Mouse (Mus musculus): ENCODE results near the gene Eefsec. TPM values are rescaled to one million over a fixed set of nuclear protein-coding genes. Genes with fewer than 3 reads are reported as not detected.

Gene Eefsec
- polyA plus RNA-seq, 1 experiment from 2014 or later, result 31.3 TPM

DNA sequence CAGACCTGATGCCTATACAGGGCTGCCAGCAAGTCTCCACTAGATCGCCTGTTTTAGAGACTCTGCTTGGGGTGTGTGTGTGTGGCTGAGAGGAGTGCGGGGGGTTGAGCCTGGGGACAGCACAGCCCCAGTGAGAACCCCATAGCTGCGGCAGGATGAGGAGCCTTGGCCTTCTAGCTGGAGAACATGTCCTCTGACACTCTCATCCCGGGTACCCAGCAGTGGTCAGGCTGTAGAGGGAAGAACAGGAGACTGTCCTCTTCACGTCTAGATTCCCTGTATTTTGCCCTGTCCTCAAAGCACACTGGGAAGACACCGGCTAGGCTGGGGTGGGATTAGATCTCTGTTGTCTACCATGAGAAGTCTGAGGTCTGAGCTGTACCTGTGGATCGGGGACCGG, 210.9 kb downstream of the Eefsec start:
- WGBS, result 20% methylated on average over 8 of the region's 8 CpGs
- no peak overlapping the region for H3K4me3 ChIP-seq
- H3K9ac ChIP-seq, result no peak overlapping the region
- H3K36me3 ChIP-seq (replicated peaks), result no peaks in the 10 kb centered on the region
- H3K27me3 ChIP-seq (replicated peaks), result 0 out of 2 replicates have a peak, but pooled peaks cover 3% of the 10 kb centered on the region
- no peak for ATAC-seq (replicated peaks)
- no peak overlapping the region for H3K4me2 ChIP-seq
- H3K9me3 ChIP-seq, result no peaks in the 10 kb centered on the region
- H3K27ac ChIP-seq, result no peak overlapping the region
- peaks cover 7% of the 10 kb centered on the region for H3K4me1 ChIP-seq

GRCm38 (mm10) chr6:88233996-88234395, 212.3 kb downstream of the Eefsec start:
- Histone ChIP-seq H3K4me2 (no peak overlapping the region), H3K27me3 (replicated peaks) (0 out of 2 replicates have a peak, but pooled peaks cover 3% of the 10 kb centered on the region), H3K4me1 (peaks cover 7% of the 10 kb centered on the region), H3K27ac (no peak overlapping the region), H3K36me3 (replicated peaks) (no peaks in the 10 kb centered on the region), H3K9me3 (no peaks in the 10 kb centered on the region), H3K9ac (no peak overlapping the region), H3K4me3 (no peak overlapping the region)
- WGBS, result 80% methylated on average over 8 of the region's 8 CpGs
- ATAC-seq (replicated peaks), result no peak

GRCm38 (mm10) chr6:88232221-88232620, 214.1 kb downstream of the Eefsec start:
- no peak for ATAC-seq (replicated peaks)
- Histone ChIP-seq H3K27me3 (replicated peaks) (0 out of 2 replicates have a peak, but pooled peaks cover 2% of the 10 kb centered on the region), H3K9me3 (no peaks in the 10 kb centered on the region), H3K9ac (no peak overlapping the region), H3K4me2 (no peak overlapping the region), H3K4me1 (peaks cover 7% of the 10 kb centered on the region), H3K36me3 (replicated peaks) (no peaks in the 10 kb centered on the region), H3K27ac (no peak overlapping the region), H3K4me3 (no peak overlapping the region)
- 52% methylated on average over 6 of the region's 6 CpGs for WGBS

DNA sequence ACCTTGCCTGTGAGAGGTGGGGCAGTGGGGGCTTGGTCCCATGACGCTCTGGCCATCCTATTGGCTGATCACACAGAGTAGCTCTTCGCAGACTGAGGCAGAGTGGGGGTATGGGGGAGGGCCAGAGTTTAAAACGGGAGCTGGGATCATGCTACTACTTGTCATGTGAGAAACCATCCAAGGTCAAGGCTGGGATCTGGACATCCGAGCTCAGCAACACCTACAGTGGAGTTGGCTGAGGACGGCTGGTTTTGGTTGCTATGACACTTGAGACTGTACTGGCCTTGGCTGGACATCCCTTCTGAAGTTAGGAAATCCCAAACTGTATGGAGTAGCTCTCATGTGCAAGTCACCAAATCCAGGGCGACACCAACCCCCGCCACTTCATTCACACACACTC, 214.5 kb downstream of the Eefsec start:
- ATAC-seq (replicated peaks), result no peak
- WGBS, result 83% methylated on average over 7 of the region's 7 CpGs
- no peak overlapping the region for H3K9ac ChIP-seq
- H3K4me3 ChIP-seq, result no peak overlapping the region
- H3K4me1 ChIP-seq, result peaks cover 7% of the 10 kb centered on the region
- no peaks in the 10 kb centered on the region for H3K27me3 ChIP-seq (replicated peaks)
- no peaks in the 10 kb centered on the region for H3K36me3 ChIP-seq (replicated peaks)
- H3K4me2 ChIP-seq, result no peak overlapping the region
- H3K27ac ChIP-seq, result no peak overlapping the region
- no peaks in the 10 kb centered on the region for H3K9me3 ChIP-seq

DNA sequence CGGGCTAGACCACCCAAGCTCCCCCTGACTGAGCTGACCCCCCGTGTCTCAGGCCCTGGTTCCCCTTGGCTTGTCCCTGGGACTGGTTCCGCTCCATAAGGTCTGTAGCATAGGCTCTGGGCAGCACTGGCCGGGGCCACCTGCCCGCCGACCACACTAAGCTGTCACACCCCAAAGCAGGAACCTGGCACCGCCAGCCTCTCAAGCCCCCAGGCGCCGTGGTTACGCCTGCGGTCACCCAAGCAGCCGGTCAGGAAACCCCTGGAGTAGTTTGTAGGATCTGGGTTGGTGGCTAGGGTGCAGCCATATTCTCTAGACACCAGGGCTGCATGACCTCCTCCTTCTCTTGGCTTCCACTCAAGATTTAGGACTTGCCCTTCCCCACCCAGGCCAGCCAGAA, 217.1 kb downstream of the Eefsec start:
- H3K27me3 ChIP-seq (replicated peaks), result no peaks in the 10 kb centered on the region
- H3K27ac ChIP-seq, result no peak overlapping the region
- ATAC-seq (replicated peaks), result no peak
- H3K4me3 ChIP-seq, result no peak overlapping the region
- WGBS, result 83% methylated on average over 12 of the region's 12 CpGs
- H3K4me1 ChIP-seq, result no peaks in the 10 kb centered on the region
- H3K36me3 ChIP-seq (replicated peaks), result no peaks in the 10 kb centered on the region
- no peak overlapping the region for H3K9ac ChIP-seq
- H3K9me3 ChIP-seq, result no peaks in the 10 kb centered on the region
- H3K4me2 ChIP-seq, result no peak overlapping the region

GRCm38 (mm10) chr6:88227537-88227936, 218.8 kb downstream of the Eefsec start:
- no peak overlapping the region for H3K4me2 ChIP-seq
- H3K4me1 ChIP-seq, result no peaks in the 10 kb centered on the region
- 65% methylated on average over 7 of the region's 7 CpGs for WGBS
- H3K4me3 ChIP-seq, result no peak overlapping the region
- no peak overlapping the region for H3K27ac ChIP-seq
- no peaks in the 10 kb centered on the region for H3K9me3 ChIP-seq
- no peak for ATAC-seq (replicated peaks)
- no peaks in the 10 kb centered on the region for H3K27me3 ChIP-seq (replicated peaks)
- no peak overlapping the region for H3K9ac ChIP-seq
- no peaks in the 10 kb centered on the region for H3K36me3 ChIP-seq (replicated peaks)

GRCm38 (mm10) chr6:88226570-88226994, 219.8 kb downstream of the Eefsec start:
- Histone ChIP-seq H3K27ac (no peak overlapping the region), H3K4me3 (no peak overlapping the region), H3K9ac (no peak overlapping the region), H3K9me3 (no peaks in the 10 kb centered on the region), H3K4me2 (no peak overlapping the region), H3K27me3 (replicated peaks) (no peaks in the 10 kb centered on the region), H3K4me1 (no peaks in the 10 kb centered on the region), H3K36me3 (replicated peaks) (no peaks in the 10 kb centered on the region)
- 11% methylated on average over 5 of the region's 5 CpGs for WGBS
- ATAC-seq (replicated peaks), result 0 out of 2 replicates have a peak, but pooled peaks have one; percentile 39

- H3K4me1 ChIP-seq, result no peaks in the 10 kb centered on the region
- H3K9ac ChIP-seq, result no peak within 1 kb of the TSS
- H3K4me2 ChIP-seq, result no peak within 1 kb of the TSS
- H3K27me3 ChIP-seq (replicated peaks), result no peaks in the 10 kb centered on the region
- WGBS, result 50% methylated on average over 10 of the region's 10 CpGs
- H3K9me3 ChIP-seq, result no peaks in the 10 kb centered on the region
- H3K4me3 ChIP-seq, result no peak within 1 kb of the TSS
- H3K27ac ChIP-seq, result no peak within 1 kb of the TSS
- H3K36me3 ChIP-seq (replicated peaks), result no peaks in the 10 kb centered on the region
- ATAC-seq (replicated peaks), result no peak
Measured at GRCm38 (mm10) chr6:88221968-88222367, 224.4 kb downstream of the Eefsec start, which contains the start of gene Dnajb8. Gene Dnajb8, plus strand, starts transcription at chr6:88222268.

DNA sequence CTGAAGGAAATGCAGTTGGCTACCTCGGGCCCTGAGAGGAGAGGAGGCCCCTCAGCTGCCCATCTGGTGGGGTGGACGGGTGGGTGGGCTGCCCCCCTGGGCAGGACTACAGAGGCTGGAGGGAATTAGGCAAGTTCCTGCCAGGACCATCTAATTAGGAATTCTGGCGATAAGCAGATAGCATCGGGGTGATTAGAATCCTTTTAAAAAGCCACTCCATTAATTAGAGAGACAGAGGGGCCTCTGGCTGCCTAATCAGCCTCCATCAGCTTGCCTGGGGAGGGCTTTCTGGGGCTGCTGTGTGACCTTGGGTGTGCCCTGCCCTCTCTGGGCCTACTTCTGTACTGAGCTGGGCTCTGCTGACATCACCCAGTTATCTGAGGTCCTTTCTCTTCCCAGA, 227.2 kb downstream of the Eefsec start:
- Histone ChIP-seq H3K27ac (no peak overlapping the region), H3K4me3 (no peak overlapping the region), H3K36me3 (replicated peaks) (no peaks in the 10 kb centered on the region), H3K4me2 (no peak overlapping the region), H3K4me1 (no peaks in the 10 kb centered on the region), H3K9me3 (no peaks in the 10 kb centered on the region), H3K9ac (no peak overlapping the region), H3K27me3 (replicated peaks) (no peaks in the 10 kb centered on the region)
- WGBS, result 15% methylated on average over 4 of the region's 4 CpGs
- no peak for ATAC-seq (replicated peaks)

- WGBS, result 83% methylated on average over 4 of the region's 4 CpGs
- Histone ChIP-seq H3K27me3 (replicated peaks) (no peaks in the 10 kb centered on the region), H3K4me3 (no peak overlapping the region), H3K4me1 (no peaks in the 10 kb centered on the region), H3K36me3 (replicated peaks) (no peaks in the 10 kb centered on the region), H3K27ac (no peak overlapping the region), H3K9ac (no peak overlapping the region), H3K9me3 (no peaks in the 10 kb centered on the region), H3K4me2 (no peak overlapping the region)
- ATAC-seq (replicated peaks), result no peak
Measured at GRCm38 (mm10) chr6:88216199-88216598, 230.1 kb downstream of the Eefsec start.

DNA sequence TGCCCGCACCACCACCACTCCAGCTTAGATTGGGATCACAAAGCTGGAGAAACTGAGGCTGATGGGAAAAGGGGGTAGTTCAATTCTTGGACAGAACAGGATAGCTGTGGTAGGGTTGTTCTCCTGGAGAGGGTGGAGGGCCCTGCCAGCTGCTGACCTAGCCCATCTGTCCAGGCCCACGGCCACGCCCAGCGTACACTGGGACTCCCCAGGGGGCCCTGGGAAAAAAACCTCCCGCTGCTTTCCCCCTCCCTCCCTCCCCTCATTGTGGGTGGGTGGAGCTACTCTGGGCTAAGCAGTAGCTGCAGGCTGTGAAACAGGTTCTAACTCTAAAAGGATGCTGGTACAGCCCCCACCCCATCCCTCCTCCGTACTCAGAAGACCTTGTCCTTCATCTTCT, 230.5 kb downstream of the Eefsec start:
- H3K9ac ChIP-seq, result no peak overlapping the region

GRCm38 (mm10) chr6:88210182-88210581, 236.2 kb downstream of the Eefsec start:
- WGBS, result 60% methylated on average over 3 of the region's 3 CpGs
- no peaks in the 10 kb centered on the region for H3K36me3 ChIP-seq (replicated peaks)
- no peak overlapping the region for H3K4me3 ChIP-seq
- H3K27ac ChIP-seq, result no peak overlapping the region
- no peaks in the 10 kb centered on the region for H3K4me1 ChIP-seq
- no peak overlapping the region for H3K4me2 ChIP-seq
- no peaks in the 10 kb centered on the region for H3K9me3 ChIP-seq
- ATAC-seq (replicated peaks), result no peak
- no peak overlapping the region for H3K9ac ChIP-seq
- H3K27me3 ChIP-seq (replicated peaks), result peaks cover 26% of the 10 kb centered on the region

More for the DNA sequence above, 230.5 kb downstream of the Eefsec start:
- H3K4me2 ChIP-seq, result no peak overlapping the region
- no peak overlapping the region for H3K4me3 ChIP-seq
- no peak overlapping the region for H3K27ac ChIP-seq
- no peak for ATAC-seq (replicated peaks)
- H3K4me1 ChIP-seq, result no peaks in the 10 kb centered on the region
- no peaks in the 10 kb centered on the region for H3K36me3 ChIP-seq (replicated peaks)
- H3K27me3 ChIP-seq (replicated peaks), result no peaks in the 10 kb centered on the region
- 40% methylated on average over 6 of the region's 6 CpGs for WGBS
- H3K9me3 ChIP-seq, result no peaks in the 10 kb centered on the region

GRCm38 (mm10) chr6:88209453-88209852, 236.9 kb downstream of the Eefsec start:
- Histone ChIP-seq H3K36me3 (replicated peaks) (no peaks in the 10 kb centered on the region), H3K4me2 (no peak overlapping the region), H3K9ac (no peak overlapping the region), H3K27me3 (replicated peaks) (peaks cover 33% of the 10 kb centered on the region), H3K4me1 (no peaks in the 10 kb centered on the region), H3K27ac (no peak overlapping the region), H3K4me3 (no peak overlapping the region), H3K9me3 (no peaks in the 10 kb centered on the region)
- WGBS, result 84% methylated on average over 5 of the region's 5 CpGs
- no peak for ATAC-seq (replicated peaks)
